Mouse (Mus musculus) myocyte (in vitro differentiated cells): ENCODE measurements around the gene Mrm2. TPM values are rescaled to one million over a fixed set of nuclear protein-coding genes. Genes with fewer than 3 reads are reported as not detected.
A peak's percentile ranks its signal among the peaks of the same experiment; 100 is the strongest.

Experiments used
- H3K27me3 ChIP-seq: one replicate; pipeline ENCODE4 v1.6.1; 2011; ENCODE audit not compliant: control insufficient read depth, insufficient read depth, insufficient read length
- H3K36me3 ChIP-seq: one replicate; pipeline ENCODE4 v1.6.1; 2011; ENCODE audit not compliant: control insufficient read depth, insufficient read depth
- H3K4me2 ChIP-seq: one replicate; pipeline ENCODE4 v1.6.1; 2011; ENCODE audit warnings: low read depth, control low read depth
- H3K4me3 ChIP-seq: one replicate; pipeline ENCODE4 v1.5.1; 2011; ENCODE audit warnings: mild to moderate bottlenecking, control low read depth, moderate library complexity
- H3K79me2 ChIP-seq: one replicate; pipeline ENCODE4 v1.6.1; 2011; ENCODE audit not compliant: control insufficient read depth, insufficient read depth
- H3ac ChIP-seq: one replicate; pipeline ENCODE4 v1.6.1; 2011; ENCODE audit not compliant: control insufficient read depth, insufficient read length
- CEBPB ChIP-seq: IDR thresholded peaks from 2 replicates; pipeline ENCODE4 v1.6.1; 2011; ENCODE audit warnings: mild to moderate bottlenecking, moderate library complexity; ENCODE audit not compliant: poor library complexity, insufficient read depth, severe bottlenecking
- E2F4 ChIP-seq: IDR thresholded peaks from one replicate; pipeline ENCODE4 v1.6.1; 2011; ENCODE audit warnings: mild to moderate bottlenecking, control low read depth, moderate library complexity; ENCODE audit not compliant: insufficient read depth
- MAX ChIP-seq: IDR thresholded peaks from one replicate; pipeline ENCODE4 v1.6.1; 2011; ENCODE audit warnings: low read depth, mild to moderate bottlenecking, control low read depth
- MYOD1 ChIP-seq, 3 experiments: IDR thresholded peaks; one replicate each; pipeline ENCODE4 v1.6.1; 2011; ENCODE audit warnings: control low read depth in 2 of 3, low read depth in 2 of 3, mild to moderate bottlenecking in 2 of 3, moderate library complexity in 1 of 3; ENCODE audit not compliant: insufficient read length in 2 of 3, control insufficient read depth in 1 of 3
- MYOG ChIP-seq, 3 experiments: IDR thresholded peaks; one replicate each; pipeline ENCODE4 v1.6.1; 2011; ENCODE audit warnings: control low read depth in 2 of 3, low read depth in 2 of 3, mild to moderate bottlenecking in 2 of 3; ENCODE audit not compliant: insufficient read length in 2 of 3, control insufficient read depth in 1 of 3, insufficient read depth in 1 of 3
- POLR2A ChIP-seq: IDR thresholded peaks from one replicate; pipeline ENCODE4 v1.6.1; 2011; ENCODE audit warnings: low read depth, mild to moderate bottlenecking, control low read depth, moderate library complexity; ENCODE audit not compliant: insufficient read length
- POLR2AphosphoS2 ChIP-seq: IDR thresholded peaks from one replicate; pipeline ENCODE4 v1.6.1; 2011; ENCODE audit warnings: low read depth, control low read depth; ENCODE audit not compliant: insufficient read length
- REST ChIP-seq: IDR thresholded peaks from one replicate; pipeline ENCODE4 v1.6.1; 2011; ENCODE audit warnings: mild to moderate bottlenecking, control low read depth, moderate library complexity; ENCODE audit not compliant: insufficient read depth, insufficient read length
- SRF ChIP-seq: IDR thresholded peaks from one replicate; pipeline ENCODE4 v1.6.1; 2011; ENCODE audit warnings: low read depth; ENCODE audit not compliant: control insufficient read depth, insufficient read length
- TCF12 ChIP-seq: IDR thresholded peaks from one replicate; pipeline ENCODE4 v1.6.1; 2011; ENCODE audit warnings: mild to moderate bottlenecking, control low read depth; ENCODE audit not compliant: poor library complexity, insufficient read depth, severe bottlenecking
- TCF3 ChIP-seq: IDR thresholded peaks from one replicate; pipeline ENCODE4 v1.6.1; 2011; ENCODE audit warnings: low read depth, control low read depth; ENCODE audit not compliant: insufficient read length
- USF1 ChIP-seq: IDR thresholded peaks from one replicate; pipeline ENCODE4 v1.6.1; 2011; ENCODE audit warnings: low read depth, mild to moderate bottlenecking, control low read depth, moderate library complexity
- polyA plus RNA-seq: library from polyadenylated mRNA; unstranded; fragments of >200 nt; fragmentation: generic; extraction: Trizol; gene quantifications from one replicate; pipeline ENCODE4 v1.2.1, GENCODE M21; 2012; ENCODE audit warnings: missing spikeins

The Mrm2 gene
- polyA plus RNA-seq, 1 experiment, result 10.0 TPM

- TF ChIP-seq MYOD1 (IDR thresholded peaks at IDR 0.05; ENCODE audit: control insufficient read depth in 1 of 3, insufficient read length in 2 of 3, low read depth in 2 of 3), result no peak
- TF ChIP-seq E2F4, result peak; percentile 77
- peak in 1 of 3 experiments; percentile 2 for TF ChIP-seq MYOG (IDR thresholded peaks at IDR 0.05; ENCODE audit: control insufficient read depth in 1 of 3, insufficient read depth in 1 of 3, insufficient read length in 2 of 3, low read depth in 2 of 3)
- peak; percentile 46 for TF ChIP-seq POLR2AphosphoS2
- TF ChIP-seq MAX, result no peak
- TF ChIP-seq USF1, result no peak
- TF ChIP-seq POLR2A, result peak; percentile 63
- no peak for TF ChIP-seq REST
- Histone ChIP-seq H3K4me2 (peak within 1 kb of the TSS; percentile 75), H3K27me3 (no peaks in the 10 kb centered on the region)
Measured at GRCm38 (mm10) chr5:140321042-140321755, 10.5 kb downstream of the Mrm2 start, which contains the start of the genes Mad1l1 and Nudt1. Gene Mad1l1, minus strand, starts transcription at chr5:140321552. Gene Nudt1, plus strand, starts transcription at chr5:140321656.

DNA sequence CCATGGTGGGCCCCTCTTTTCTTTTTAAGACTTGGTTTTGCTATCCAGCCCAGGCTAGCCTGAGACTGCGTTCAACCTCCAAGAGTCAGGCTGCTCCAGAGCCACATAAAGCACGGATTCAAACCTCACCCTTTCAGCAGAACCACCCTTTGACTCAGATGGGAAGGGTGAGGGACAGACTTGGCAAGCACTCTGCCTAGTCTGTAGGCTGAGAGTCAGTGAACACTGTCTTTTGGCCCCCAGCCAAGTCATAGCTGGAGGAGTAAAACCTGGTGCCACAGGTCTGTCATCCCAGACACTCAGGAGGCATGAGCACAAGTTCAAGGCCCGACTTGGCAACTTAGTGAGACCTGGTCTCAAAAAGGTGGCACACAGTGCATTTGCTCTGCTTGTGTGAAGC is 15.0 kb downstream of the Mrm2 start:
- Histone ChIP-seq H3K27me3 (no peaks in the 10 kb centered on the region), H3K79me2 (peaks cover 39% of the 10 kb centered on the region), H3K36me3 (no peaks in the 10 kb centered on the region), H3ac (no peak overlapping the region), H3K4me3 (no peak overlapping the region), H3K4me2 (no peak overlapping the region)
- TF ChIP-seq MAX (no peak), POLR2A (no peak), E2F4 (no peak), TCF12 (no peak), CEBPB (no peak), MYOG (IDR thresholded peaks at IDR 0.05; ENCODE audit: control insufficient read depth in 1 of 3, insufficient read depth in 1 of 3, insufficient read length in 2 of 3, low read depth in 2 of 3) (no peak), SRF (no peak), MYOD1 (IDR thresholded peaks at IDR 0.05; ENCODE audit: control insufficient read depth in 1 of 3, insufficient read length in 2 of 3, low read depth in 2 of 3) (no peak), USF1 (no peak), POLR2AphosphoS2 (no peak), TCF3 (no peak), REST (no peak)

More at GRCm38 (mm10) chr5:140321042-140321755, 10.5 kb downstream of the Mrm2 start, which contains the start of the genes Mad1l1 and Nudt1:
- Histone ChIP-seq H3ac (peak within 1 kb of the TSS; percentile 94), H3K4me3 (peak within 1 kb of the TSS; percentile 88), H3K36me3 (no peaks in the 10 kb centered on the region), H3K79me2 (peaks cover 47% of the 10 kb centered on the region)

- no peaks in the 10 kb centered on the region for H3K27me3 ChIP-seq
- peaks cover 4% of the 10 kb centered on the region for H3K36me3 ChIP-seq
- H3ac ChIP-seq, result no peak overlapping the region
- H3K4me3 ChIP-seq, result no peak overlapping the region
- no peak for TF ChIP-seq MYOG (IDR thresholded peaks at IDR 0.05; ENCODE audit: control insufficient read depth in 1 of 3, insufficient read depth in 1 of 3, insufficient read length in 2 of 3, low read depth in 2 of 3)
- no peak for TF ChIP-seq SRF
- no peak for TF ChIP-seq USF1
- no peak for TF ChIP-seq TCF12
- no peak for TF ChIP-seq TCF3
- TF ChIP-seq POLR2AphosphoS2, result no peak
- no peak for TF ChIP-seq E2F4
- TF ChIP-seq MAX, result no peak
- no peak for TF ChIP-seq REST
- TF ChIP-seq MYOD1 (IDR thresholded peaks at IDR 0.05; ENCODE audit: control insufficient read depth in 1 of 3, insufficient read length in 2 of 3, low read depth in 2 of 3), result no peak
- TF ChIP-seq CEBPB, result no peak
- no peak for TF ChIP-seq POLR2A
- H3K4me2 ChIP-seq, result no peak overlapping the region
- H3K79me2 ChIP-seq, result no peaks in the 10 kb centered on the region
Measured at GRCm38 (mm10) chr5:140307602-140308001, 24.1 kb downstream of the Mrm2 start.

GRCm38 (mm10) chr5:140306016-140306415 is 25.7 kb downstream of the Mrm2 start:
- Histone ChIP-seq H3K4me3 (no peak overlapping the region), H3K79me2 (no peaks in the 10 kb centered on the region), H3K27me3 (no peaks in the 10 kb centered on the region), H3K36me3 (peaks cover 4% of the 10 kb centered on the region), H3ac (no peak overlapping the region), H3K4me2 (no peak overlapping the region)
- TF ChIP-seq POLR2A (no peak), USF1 (no peak), MAX (no peak), CEBPB (no peak), REST (no peak), E2F4 (no peak), SRF (no peak), TCF3 (no peak), MYOD1 (IDR thresholded peaks at IDR 0.05; ENCODE audit: control insufficient read depth in 1 of 3, insufficient read length in 2 of 3, low read depth in 2 of 3) (no peak), POLR2AphosphoS2 (no peak), TCF12 (no peak), MYOG (IDR thresholded peaks at IDR 0.05; ENCODE audit: control insufficient read depth in 1 of 3, insufficient read depth in 1 of 3, insufficient read length in 2 of 3, low read depth in 2 of 3) (no peak)
